Mouse (Mus musculus): ENCODE measurements around the gene Kifc3. TPM values are rescaled to one million over a fixed set of nuclear protein-coding genes. Genes with fewer than 3 reads are reported as not detected.
"Not testable (repeated sequence)": the region's sequence is repeated elsewhere in the genome, so short reads cannot be mapped to it uniquely, and the experiment has no call there.

Gene Kifc3
- polyA plus RNA-seq, 1 experiment: 2.7 TPM

DNA sequence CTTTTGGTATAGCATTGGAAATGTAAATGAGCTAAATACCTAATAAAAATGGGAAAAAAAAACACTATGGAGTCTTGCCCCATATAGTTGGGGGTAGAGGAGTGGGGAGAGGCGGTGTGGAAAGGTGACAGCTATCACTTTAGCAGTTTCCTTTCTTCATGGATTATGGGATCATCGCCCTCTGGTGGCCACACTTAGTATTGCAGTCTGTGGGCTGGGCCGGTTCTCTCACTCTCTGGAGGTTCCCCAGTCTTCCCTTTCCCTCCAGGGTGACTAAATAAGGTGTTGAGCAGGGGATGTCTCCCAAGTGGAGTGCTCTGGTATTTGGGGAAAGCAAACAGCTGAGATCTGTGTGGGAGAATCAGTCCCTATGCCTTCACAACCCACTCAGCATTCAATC is 33.1 kb upstream of the Kifc3 start:
- H3K4me3 ChIP-seq (replicated peaks; ENCODE audit: control insufficient read depth, low read depth, low read length): no peak overlapping the region
- no peaks in the 10 kb centered on the region; the same call in 1 of the 2 replicates for H3K4me1 ChIP-seq (ENCODE audit: control insufficient read depth, insufficient read depth, low read length)
- H3K27ac ChIP-seq (ENCODE audit: control insufficient read depth, insufficient read depth, low read depth, low read length, poor library complexity): no peak overlapping the region
- WGBS: 0% methylated on average over 3 of the region's 3 CpGs
- TF ChIP-seq POLR2A (IDR thresholded peaks at IDR 0.05; ENCODE audit: borderline replicate concordance, control insufficient read depth, low read depth, low read length) (no peak), CTCF (IDR thresholded peaks at IDR 0.05; ENCODE audit: control insufficient read depth, insufficient read depth, low read length) (peak; percentile 79)

DNA sequence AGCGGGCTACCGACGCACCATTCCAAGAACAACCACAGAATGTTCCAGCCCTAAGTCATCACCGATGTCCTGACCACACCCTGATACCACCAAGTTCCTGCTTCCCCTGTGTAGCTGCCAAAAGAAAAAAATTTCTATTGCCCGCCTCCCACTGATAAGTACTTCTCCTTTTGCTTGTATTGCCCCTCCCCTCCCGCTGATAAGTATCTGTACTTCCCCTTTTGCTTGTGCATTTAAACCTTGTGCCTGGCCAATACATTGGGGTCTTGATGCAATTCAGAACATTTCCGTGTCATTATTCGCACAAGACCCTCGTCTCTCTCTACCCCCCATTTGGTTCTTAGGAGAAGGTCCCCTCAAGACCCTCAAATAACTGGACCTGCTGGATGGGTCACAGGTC is 27.5 kb upstream of the Kifc3 start:
- H3K4me3 ChIP-seq (replicated peaks; ENCODE audit: control insufficient read depth, low read depth, low read length); H3K27ac ChIP-seq (ENCODE audit: control insufficient read depth, insufficient read depth, low read depth, low read length, poor library complexity); H3K4me1 ChIP-seq (ENCODE audit: control insufficient read depth, insufficient read depth, low read length): not testable (repeated sequence)
- 63% methylated on average over 9 of the region's 9 CpGs for WGBS

DNA sequence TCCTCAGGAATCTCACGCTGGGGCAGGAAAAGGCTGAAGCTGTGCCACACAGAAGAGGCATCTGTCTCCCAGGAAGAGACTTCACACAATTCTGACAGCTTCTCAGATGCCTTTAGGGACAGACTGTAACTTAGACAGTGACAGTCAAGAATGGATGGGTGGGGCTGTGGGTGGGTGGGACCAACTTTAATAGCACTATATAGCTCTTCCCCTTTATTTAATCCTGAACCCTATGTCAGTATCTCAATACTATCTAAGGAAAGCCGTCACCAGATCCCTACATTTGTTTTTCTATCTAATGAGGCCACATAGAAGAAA is 24.5 kb upstream of the Kifc3 start:
- TF ChIP-seq CTCF (IDR thresholded peaks at IDR 0.05; ENCODE audit: control insufficient read depth, insufficient read depth, low read length) (no peak), POLR2A (IDR thresholded peaks at IDR 0.05; ENCODE audit: borderline replicate concordance, control insufficient read depth, low read depth, low read length) (no peak)
- Histone ChIP-seq H3K4me1 (ENCODE audit: control insufficient read depth, insufficient read depth, low read length) (no peaks in the 10 kb centered on the region), H3K4me3 (replicated peaks; ENCODE audit: control insufficient read depth, low read depth, low read length) (no peak overlapping the region), H3K27ac (ENCODE audit: control insufficient read depth, insufficient read depth, low read depth, low read length, poor library complexity) (no peak overlapping the region)
- WGBS: 62% methylated on average over 2 of the region's 2 CpGs

DNA sequence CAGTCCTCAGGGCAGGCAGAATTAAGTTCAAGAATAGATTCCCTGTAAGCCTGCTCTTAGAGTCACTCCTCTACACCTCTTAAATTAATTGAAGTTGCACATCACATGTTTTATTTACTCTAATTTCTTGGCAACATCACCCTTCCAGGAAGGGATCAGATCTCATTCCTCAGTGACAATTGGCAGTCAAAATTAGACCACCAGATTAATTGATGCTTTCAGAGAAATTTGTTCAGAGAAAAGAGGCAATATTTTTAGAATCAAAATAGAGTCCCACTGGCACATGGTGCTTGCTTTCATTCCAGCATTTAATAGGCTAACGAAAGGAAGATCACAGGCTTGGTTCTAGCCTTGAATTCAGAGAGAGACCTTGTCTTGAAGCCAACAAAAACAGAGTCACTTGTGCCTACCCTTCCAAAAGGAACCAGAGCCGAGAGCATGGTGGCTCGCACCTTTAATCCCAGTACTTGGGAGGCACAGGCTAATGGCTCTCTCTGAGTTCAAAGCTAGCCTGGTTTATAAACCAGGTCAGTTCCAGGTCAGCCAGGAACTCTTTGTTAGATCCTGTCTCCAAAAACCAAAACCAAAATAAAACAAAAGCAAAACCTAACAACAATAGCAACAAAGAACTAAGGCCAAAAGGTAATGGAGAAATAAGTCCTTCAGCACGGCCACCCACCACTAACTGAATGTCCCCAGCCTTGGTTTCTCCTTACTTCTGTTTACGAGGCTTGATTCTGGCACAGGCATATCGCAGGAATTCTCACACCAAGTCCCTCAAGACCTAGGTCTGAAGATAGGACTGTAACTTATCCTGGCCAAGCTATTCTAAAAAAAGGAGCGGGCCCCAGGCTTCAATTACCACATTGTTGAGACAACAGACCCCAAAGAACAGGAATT is 23.9 kb upstream of the Kifc3 start:
- no peak overlapping the region for H3K27ac ChIP-seq (ENCODE audit: control insufficient read depth, insufficient read depth, low read depth, low read length, poor library complexity)
- H3K4me1 ChIP-seq (ENCODE audit: control insufficient read depth, insufficient read depth, low read length): no peaks in the 10 kb centered on the region
- TF ChIP-seq CTCF (IDR thresholded peaks at IDR 0.05; ENCODE audit: control insufficient read depth, insufficient read depth, low read length) (no peak), POLR2A (IDR thresholded peaks at IDR 0.05; ENCODE audit: borderline replicate concordance, control insufficient read depth, low read depth, low read length) (no peak)
- H3K4me3 ChIP-seq (replicated peaks; ENCODE audit: control insufficient read depth, low read depth, low read length): no peak overlapping the region
- 83% methylated on average over 7 of the region's 7 CpGs for WGBS

DNA sequence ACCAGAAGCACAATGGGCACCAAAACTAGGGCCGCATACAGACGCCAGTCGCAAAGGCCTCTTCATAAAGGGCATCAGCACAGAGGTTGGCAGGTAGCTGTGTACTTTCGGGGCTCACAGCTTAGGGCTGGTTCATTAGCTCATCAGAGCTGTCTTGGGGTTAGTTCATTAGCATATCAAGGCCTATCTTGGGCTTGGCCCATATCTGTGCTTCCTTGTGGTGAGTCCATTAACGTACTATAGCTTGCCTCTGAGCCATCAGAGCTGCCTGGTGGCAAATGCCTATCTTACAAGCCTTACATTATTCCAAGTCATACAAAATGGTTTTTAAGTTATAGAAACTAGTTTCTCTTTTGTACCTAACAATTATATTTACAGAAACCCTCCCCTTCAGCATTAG is 21.4 kb upstream of the Kifc3 start:
- no peak for TF ChIP-seq POLR2A (IDR thresholded peaks at IDR 0.05; ENCODE audit: borderline replicate concordance, control insufficient read depth, low read depth, low read length)
- no peak for TF ChIP-seq CTCF (IDR thresholded peaks at IDR 0.05; ENCODE audit: control insufficient read depth, insufficient read depth, low read length)
- 75% methylated on average over 5 of the region's 5 CpGs for WGBS
- H3K4me1 ChIP-seq (ENCODE audit: control insufficient read depth, insufficient read depth, low read length): no peaks in the 10 kb centered on the region
- no peak overlapping the region for H3K27ac ChIP-seq (ENCODE audit: control insufficient read depth, insufficient read depth, low read depth, low read length, poor library complexity)
- H3K4me3 ChIP-seq (replicated peaks; ENCODE audit: control insufficient read depth, low read depth, low read length): no peak overlapping the region

DNA sequence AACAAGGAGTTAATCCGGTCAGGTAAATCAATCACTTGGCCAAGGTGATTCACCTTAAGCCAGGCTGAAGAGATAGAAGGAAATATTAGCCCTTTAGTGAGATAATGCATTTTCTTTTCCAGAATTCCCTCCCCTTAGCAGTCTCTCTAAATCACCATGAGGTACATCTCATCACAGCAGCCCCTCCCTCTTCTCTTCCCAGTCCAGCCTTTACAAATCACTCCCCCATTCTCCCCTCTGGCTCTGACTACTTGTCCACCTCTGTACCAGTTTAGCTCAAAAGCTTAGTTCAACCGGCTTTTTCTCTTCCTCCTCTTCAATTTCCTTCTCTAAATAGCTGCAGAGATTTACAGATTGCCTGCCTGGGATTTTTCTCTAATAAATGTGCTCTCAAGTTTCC is 18.4 kb upstream of the Kifc3 start:
- WGBS: 41% methylated on average over 2 of the region's 2 CpGs
- Histone ChIP-seq H3K4me3 (replicated peaks; ENCODE audit: control insufficient read depth, low read depth, low read length) (no peak overlapping the region), H3K27ac (ENCODE audit: control insufficient read depth, insufficient read depth, low read depth, low read length, poor library complexity) (no peak overlapping the region), H3K4me1 (ENCODE audit: control insufficient read depth, insufficient read depth, low read length) (no peaks in the 10 kb centered on the region)
- no peak for TF ChIP-seq CTCF (IDR thresholded peaks at IDR 0.05; ENCODE audit: control insufficient read depth, insufficient read depth, low read length)
- no peak for TF ChIP-seq POLR2A (IDR thresholded peaks at IDR 0.05; ENCODE audit: borderline replicate concordance, control insufficient read depth, low read depth, low read length)

DNA sequence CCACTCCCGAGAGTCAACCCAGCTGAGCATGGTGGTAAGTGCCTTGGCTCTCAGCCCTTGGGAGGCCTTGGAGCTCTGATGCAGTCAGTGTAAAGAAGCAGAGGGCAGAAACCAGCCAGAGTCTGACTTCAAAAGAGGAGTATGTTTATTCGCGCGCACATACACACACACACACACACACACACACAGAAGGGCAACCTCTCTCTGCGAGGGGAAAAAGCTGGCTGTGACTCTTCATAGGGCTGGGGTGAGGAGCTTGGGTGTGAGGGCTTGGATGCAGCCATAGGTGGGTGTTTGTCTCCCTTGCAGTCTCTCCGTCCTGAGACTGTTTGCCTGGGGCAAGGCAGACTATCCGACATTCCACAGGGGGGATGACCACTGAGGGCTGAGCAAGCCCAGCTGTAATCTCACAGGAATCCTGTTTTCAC is 18.0 kb upstream of the Kifc3 start:
- TF ChIP-seq CTCF (IDR thresholded peaks at IDR 0.05; ENCODE audit: control insufficient read depth, insufficient read depth, low read length) (no peak), POLR2A (IDR thresholded peaks at IDR 0.05; ENCODE audit: borderline replicate concordance, control insufficient read depth, low read depth, low read length) (no peak)
- Histone ChIP-seq H3K4me1 (ENCODE audit: control insufficient read depth, insufficient read depth, low read length) (no peaks in the 10 kb centered on the region), H3K27ac (ENCODE audit: control insufficient read depth, insufficient read depth, low read depth, low read length, poor library complexity) (no peak overlapping the region), H3K4me3 (replicated peaks; ENCODE audit: control insufficient read depth, low read depth, low read length) (no peak overlapping the region)
- 82% methylated on average over 7 of the region's 7 CpGs for WGBS

DNA sequence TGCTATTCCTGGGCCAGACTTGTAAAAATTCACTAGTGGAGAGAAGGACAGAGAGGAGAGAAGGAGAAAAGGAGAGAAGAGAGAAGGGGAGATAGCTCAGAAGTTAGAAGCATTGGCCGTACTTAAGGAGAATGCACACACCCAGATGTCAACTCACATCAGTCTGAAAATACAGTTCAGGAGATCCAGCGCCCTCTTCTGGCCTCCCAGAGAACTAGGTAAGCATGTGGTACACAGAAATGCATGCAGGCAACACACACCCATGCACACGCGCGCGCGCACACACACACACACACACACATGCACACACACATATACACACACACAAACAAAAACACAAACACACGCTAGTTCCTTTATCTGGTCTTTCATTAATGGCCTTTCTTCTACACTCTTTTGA is 17.0 kb upstream of the Kifc3 start:
- WGBS: 84% methylated on average over 8 of the region's 8 CpGs
- H3K27ac ChIP-seq (ENCODE audit: control insufficient read depth, insufficient read depth, low read depth, low read length, poor library complexity): no peak overlapping the region
- TF ChIP-seq CTCF (IDR thresholded peaks at IDR 0.05; ENCODE audit: control insufficient read depth, insufficient read depth, low read length) (no peak), POLR2A (IDR thresholded peaks at IDR 0.05; ENCODE audit: borderline replicate concordance, control insufficient read depth, low read depth, low read length) (no peak)
- H3K4me3 ChIP-seq (replicated peaks; ENCODE audit: control insufficient read depth, low read depth, low read length): no peak overlapping the region
- H3K4me1 ChIP-seq (ENCODE audit: control insufficient read depth, insufficient read depth, low read length): no peaks in the 10 kb centered on the region
